Mouse (Mus musculus): ENCODE measurements at regions not wholly inside any gene's neighbourhood (a gene's known extent, or its start where the extent isn't known, plus 50 kb on each side); places are given as distances from the start of the nearest gene placed in this dataset.
"Not testable (repeated sequence)": the region's sequence is repeated elsewhere in the genome, so short reads cannot be mapped to it uniquely, and the experiment has no call there.

DNA sequence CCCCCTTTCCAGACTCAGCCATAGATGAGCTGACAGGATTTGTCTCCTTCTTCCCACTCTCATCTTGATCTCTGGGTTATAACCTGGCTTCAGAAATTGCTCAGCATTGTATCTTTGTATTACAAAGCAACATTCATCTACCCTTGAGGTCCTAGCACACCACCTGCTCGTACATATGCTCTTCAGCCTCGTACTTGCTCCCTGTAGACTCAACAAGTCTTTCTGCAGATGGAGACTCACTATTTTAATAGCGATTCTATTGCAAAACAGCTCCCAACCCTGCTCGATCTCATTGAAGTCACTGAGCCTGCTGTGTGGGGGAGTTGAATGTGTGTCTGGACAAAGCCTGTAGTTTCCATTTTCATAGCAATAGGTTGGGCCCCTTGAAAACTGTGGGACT is 535.2 kb upstream of the Auts2 start:
- no peak for DNase-seq

DNA sequence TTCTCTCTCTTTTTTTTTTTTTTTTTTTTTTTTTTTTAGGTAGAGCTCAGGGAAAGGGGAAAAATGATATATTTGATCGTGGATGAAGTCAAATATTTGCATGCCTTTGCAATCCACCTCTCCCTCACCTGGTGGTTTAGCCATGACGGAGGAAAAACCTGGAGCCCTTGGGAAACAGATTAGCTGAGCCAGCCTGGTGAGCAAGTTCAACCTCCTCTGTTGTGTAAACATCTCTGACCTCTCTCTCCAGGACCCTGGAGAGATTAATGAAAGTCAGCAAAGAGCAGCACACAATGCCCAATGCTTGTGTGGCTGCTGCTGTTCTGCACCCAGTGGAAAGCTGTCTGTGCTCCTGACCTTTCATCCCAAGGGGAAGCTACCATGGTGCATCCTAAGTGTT is 530.2 kb upstream of the Auts2 start:
- no peak for DNase-seq

DNA sequence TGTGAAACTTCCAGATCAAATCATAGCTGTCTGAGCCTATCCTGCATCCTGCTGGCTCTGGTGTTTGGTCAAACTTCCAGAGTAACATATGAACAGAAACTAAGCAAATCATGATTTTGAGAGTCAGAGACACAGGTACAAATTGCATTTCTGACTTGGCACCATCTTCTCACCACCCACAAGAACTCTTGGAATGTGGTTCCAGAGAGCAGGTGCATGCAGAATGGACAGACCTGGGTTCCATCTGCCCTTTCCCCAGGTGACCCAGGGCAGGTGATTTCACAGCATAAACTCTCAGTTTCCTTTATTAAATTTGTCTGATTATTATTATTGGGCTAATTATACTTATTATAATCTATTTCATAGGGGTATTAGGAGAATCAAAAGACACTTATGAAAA is 527.0 kb upstream of the Auts2 start:
- no peak for DNase-seq

DNA sequence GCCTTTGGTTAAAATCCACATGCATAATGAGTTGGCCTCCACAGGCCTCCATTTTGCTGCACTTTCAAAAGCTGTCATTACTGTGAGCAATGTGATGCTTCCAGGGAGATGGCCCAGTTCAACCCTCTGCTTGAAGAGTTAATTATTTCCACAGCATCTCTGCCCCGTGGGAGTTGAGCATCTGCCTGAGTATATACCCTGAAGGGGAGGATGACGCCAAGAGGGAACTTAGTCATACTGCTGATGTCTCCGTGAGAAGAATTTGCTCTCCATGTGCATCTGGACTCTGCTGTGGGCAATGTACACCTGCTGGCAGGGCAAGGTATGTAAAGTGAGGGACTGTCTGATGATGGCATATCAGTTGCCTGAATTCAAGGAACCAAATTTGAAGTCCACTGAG is 519.3 kb upstream of the Auts2 start:
- peak; percentile 15 for DNase-seq

DNA sequence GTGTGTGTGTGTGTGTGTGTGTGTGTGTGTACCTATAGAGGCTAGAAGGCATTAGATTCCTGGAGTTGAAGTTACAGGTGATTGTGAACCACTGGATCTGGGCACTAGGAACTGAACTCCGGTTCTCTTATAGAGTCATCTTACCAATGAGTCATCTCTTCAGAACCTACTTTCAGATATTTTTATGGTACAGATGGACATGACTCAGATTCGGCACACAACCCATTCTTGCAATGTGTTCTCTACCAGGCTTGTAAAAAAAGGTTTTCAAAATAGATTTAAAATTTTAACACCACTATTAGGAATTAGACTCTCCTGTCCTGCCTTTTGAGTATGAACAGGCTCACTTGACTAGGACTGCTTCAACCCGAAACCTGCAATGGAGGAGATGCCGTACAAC is 504.3 kb upstream of the Auts2 start:
- no peak for DNase-seq

DNA sequence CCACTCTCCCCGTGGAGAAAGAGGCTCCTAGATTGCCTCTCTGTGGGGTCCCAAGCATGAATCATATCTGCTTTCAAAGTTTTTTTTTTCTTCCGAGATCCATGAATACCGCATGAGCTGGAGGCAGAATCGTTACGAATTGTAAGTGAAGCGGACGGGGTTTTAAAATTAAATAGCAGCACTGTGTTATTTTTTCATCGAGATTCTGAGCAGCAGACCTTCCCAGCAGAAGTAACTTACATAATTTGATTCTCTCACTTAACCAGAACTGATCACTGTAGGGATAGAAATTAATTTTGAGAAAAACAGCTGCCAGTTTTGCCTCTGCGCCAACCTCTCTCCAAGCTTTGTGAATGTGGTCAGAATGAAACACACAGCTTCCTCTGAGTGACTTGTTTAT is 502.5 kb upstream of the Auts2 start:
- no peak for DNase-seq

DNA sequence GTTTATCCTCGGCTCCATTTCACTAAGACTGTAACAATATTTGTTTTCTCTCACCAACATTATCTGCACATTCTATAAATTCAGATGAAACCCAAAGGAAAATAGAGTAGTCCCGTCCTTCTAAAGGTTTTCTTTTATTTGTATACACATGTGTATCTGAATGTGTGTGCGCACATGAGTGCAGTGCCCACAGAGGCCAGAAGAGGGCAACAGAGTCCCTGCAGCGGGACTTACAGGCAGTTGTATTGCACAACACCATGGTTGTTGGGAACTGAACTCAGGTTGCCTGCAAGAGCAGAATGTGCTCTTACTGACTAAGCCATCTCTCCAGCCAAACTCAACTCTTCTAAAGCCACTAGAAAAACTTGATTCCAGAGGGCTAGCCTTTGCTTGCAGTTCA is 484.4 kb upstream of the Auts2 start:
- peak; percentile 50 for DNase-seq

DNA sequence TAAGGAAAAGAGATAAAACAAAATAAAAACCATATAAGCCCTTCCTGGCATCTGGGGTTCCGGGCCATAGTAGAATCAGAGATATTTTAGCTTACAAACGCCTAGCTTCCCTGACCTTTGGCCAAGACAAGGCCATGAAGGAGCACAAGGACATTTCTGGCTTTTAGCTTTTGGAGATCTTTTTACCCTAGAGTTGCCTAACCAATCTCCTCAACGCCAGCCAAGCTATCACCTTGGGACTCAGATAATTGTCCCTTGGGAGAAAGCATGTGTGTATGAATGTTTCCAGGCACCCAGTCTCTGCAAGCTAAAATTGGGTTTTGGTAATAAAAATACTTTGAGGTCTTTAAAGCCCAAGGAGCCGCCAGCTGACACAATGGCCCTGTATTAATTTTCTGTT is 482.0 kb upstream of the Auts2 start:
- DNase-seq: peak; percentile 70

DNA sequence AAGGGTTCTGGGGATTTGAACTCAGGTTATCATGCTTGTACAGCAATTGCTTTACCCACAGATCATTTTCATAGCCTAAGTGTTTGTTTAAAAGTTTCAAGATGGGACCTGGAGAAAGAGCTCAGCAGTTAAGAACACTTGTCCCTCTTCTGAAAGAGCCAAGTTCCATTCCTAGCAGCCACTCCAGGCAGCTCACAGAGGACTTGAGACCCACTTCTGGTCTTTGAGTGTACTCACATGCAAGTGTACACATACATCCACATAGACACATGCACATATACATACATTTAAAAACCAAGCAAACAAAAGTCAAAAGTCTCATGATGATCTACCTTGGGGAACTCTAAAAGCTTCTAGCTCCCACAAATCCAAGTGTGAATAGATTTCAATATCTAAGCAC is 477.7 kb upstream of the Auts2 start:
- DNase-seq: peak; percentile 60

DNA sequence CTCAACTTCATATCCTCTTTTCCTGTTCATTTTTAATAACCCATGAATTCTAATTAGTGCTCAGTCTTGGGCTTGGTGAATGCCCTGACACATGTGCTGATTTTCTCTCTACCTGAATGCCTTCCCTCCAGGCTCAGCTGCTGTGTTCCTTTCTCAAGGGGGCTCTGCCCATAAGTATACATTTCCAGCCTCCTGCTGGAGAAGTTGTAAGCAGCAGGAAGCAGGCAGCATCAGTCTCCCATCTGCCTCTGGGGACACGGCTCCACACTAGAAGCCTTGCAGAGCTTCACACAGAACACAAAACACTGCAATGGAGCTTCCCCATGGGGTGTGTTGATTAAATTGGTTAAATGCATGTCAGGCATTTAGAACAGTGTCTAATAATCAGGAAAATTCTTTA is 477.0 kb upstream of the Auts2 start:
- peak; percentile 58 for DNase-seq

DNA sequence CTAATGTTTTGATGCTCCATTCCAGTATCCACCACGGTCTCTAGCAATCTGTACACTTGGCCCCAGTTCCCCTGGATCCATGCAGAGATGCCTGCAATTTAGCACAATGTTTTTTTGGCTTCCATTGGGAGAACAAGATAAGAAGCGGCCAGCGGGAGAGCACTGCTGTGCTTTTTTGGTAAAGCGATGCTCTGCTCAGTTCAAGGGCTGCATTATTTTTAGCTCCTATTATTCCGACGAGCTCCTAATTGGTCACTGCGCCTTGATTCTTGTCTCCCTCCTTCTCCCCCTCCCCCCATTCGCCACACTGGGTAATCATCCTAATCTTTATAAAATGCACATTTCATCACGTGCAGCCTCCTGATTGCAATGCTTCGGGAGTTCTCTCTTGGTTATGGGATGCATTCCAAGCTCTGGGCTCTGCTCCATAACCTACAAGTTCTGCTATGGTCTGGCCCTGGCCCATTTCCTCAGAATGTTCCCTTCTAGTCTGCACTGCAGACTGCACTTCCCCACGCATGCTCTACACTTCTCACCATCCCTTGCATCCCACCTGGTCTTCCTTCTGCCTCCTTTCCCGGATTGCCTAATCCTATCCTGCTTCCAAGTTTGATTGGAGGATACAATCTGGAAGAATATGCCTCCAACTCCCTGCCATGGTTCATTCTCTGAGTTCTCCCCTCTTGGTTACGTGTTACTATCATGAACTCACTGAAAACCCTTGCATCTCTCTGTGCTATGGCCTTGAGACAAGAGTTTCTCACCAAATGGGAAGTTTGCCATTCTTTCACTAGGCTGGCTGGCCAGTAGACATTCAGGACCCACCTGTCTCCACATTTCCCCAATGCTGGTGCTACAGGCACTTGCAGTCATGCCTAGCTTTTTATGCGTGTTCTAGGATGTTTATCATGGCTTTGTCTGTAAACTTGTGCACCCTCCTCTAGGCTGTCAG is 467.8 kb upstream of the Auts2 start:
- DNase-seq: peak; percentile 98

DNA sequence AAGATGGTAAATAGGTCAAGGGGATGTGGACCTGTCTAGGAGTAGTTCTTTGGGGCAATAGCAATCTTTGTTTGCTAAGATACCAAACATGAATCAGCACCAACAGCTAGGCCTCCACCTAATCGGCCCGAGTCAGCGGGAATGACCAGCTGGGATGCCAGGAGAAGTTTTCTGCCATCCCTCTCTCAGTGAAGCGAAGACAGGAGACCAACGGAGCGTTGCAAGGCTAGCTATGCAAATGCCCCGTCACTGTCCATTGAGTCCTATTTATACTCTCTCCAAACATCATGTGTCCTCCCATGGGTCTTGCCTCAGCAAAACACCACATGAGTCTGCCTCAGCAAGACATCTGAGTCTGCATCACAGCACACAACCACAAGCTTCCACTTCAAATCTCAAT is 439.7 kb upstream of the Auts2 start:
- no peak for DNase-seq

DNA sequence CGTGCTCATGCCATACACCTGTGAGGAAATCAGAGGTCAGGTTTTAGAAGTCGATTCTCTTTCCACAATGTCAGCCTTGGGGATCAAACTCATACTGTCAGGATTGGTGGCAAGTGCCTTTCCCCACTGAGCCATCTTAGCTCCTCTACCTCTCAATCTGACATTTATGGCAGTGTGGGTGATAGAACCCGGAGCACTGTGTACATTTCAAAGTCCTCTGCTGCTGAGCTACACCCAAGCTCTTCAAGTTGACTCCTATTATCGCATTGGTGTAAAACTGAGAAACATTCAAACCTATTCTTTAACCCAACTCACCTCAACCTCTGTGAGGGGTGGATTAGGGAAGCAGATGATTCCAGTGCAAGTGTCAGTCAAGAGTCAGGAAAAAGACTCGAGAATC is 435.9 kb upstream of the Auts2 start:
- DNase-seq: no peak

DNA sequence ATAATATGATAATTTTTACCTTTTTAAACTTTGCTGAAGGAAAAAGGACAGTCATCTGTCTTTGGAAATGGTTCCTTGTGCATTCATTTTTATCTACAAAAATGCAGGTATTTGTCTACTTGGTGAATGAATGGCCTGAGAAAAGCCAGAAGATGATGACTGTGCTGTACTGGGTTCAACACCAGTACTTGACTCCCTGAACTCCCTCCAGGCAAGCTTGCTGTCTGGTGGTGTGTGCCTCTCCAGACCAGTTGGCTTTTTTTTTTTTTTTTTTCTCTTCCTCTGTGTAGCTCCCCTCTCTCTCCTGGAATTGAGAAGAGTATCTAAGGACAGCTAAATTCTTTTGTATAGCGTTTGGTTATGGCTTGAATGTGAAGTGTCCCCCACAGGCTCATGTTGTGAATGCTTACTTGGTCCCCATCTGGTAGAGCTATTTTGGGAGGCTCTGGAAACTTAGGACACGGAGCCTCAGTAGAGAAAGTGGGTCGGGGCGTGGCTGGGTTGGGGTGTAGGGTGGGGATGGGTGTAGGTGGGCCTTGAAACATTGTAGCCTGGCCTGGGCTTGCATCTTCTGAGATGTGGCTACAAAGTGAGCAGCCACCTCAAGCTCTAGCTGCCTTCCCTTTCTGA is 432.3 kb upstream of the Auts2 start:
- peak; percentile 57 for DNase-seq

DNA sequence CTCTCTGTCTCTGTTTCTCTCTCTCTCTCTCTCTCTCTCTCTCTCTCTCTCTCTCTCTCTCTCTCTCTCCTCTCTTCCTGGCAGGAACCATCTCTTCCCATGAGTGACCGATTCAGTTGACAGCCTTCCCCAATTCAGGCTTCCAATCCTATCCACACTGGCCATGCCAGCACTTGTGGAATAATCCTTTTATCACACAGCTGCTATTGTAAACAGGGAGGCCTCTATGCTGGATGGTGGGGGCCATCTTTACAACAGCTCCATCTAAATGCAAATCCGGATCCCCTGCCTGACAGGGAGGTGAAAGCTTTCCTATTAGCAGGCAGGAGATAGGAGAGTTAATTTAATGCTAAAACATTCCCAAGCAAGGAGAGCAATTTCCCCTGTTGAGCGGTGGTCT is 431.7 kb upstream of the Auts2 start:
- DNase-seq: peak; percentile 40

DNA sequence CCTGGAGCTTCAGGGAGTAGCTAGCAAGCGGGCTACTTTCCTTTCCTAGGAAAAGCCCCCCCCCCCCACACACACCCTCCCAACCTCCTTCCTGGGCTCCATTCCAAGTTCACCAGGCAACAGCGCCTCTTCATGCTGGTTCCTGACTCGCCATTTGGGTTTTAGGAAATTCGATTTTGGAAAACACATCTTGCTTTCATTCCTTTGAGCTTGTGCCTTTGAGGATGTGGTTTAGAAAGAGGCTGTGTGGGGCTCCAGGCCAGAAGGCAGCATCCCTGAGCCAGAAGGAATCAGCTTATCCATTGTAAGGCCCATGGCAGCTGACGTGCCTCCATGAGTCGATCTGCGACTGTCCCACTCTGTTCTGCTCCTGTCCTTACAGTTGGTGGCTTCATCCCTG is 427.9 kb upstream of the Auts2 start:
- DNase-seq: peak; percentile 70

DNA sequence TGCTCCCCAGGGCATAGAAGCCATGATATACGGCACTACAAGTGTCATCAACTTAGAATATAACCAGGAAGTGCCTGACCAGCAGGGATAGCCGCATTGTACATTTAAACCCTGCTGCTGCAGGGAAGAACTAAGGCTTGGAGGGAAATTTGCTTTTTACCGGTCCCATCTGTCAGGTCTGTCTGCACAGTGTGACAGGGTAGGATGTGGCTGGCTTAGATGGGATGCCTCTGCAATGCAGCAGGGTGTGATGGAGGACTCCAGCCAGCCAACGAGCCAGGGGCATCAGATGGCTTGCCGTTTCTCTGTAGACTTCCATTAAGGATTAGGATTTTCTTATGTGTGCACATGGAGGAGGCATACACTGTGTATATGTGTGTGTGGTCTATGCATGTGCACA is 426.2 kb upstream of the Auts2 start:
- peak; percentile 57 for DNase-seq

DNA sequence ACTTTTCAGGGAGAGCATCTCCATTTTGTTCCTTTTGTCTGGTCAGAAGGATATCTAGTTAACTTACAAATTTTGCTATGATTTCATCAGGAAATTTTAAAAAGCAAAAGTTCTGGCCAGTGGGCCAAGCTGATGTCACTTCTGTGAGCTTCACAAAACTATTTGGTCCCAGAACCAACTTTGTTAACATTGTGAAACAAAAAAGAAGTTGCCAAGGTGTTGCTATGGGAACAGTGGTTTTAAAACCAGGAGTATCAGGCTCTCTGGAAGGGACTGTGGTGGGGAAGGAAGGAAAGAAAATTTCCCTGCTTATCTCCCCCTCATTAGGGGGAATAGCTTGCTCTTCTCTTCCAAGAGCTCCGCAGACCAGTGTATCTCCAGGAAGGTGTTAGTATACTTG is 416.8 kb upstream of the Auts2 start:
- DNase-seq: no peak

DNA sequence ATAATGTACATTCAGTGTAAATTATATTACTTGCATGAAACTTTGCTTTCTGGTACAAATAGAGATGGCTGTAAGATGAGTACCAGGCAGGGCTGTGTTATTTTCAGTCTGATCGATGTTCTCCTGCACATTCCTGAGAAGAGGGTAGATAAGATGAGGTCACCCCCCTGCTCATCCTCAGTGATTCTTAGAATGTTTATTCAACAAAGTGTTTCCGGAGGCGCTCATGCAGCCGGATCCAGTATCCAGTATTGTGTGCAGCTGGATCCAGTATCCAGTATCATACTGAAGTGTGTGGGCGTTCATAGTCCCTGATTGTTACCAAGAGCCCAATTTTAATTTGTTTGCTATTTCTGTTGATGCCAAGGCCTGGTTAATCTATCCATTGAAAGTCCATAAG is 413.0 kb upstream of the Auts2 start:
- no peak for DNase-seq

DNA sequence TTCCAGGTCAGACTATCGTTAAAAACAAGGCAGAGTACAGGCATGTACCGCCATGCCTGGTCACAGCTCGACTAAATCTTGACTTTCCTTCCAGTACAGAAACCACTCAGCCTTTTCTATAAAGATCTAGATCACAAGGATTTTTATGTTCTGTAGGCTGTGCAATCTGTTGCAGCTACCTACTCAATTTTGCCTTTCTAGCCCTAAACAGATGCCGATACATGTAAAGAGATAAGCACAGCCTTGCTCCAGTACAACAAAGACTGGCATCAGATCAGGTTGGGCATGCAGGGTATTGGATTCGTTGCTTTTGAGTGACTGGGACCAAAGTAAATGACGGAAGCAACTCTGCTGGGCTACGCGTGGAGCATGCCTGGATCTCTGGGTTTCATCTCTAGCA is 411.9 kb upstream of the Auts2 start:
- DNase-seq: no peak

DNA sequence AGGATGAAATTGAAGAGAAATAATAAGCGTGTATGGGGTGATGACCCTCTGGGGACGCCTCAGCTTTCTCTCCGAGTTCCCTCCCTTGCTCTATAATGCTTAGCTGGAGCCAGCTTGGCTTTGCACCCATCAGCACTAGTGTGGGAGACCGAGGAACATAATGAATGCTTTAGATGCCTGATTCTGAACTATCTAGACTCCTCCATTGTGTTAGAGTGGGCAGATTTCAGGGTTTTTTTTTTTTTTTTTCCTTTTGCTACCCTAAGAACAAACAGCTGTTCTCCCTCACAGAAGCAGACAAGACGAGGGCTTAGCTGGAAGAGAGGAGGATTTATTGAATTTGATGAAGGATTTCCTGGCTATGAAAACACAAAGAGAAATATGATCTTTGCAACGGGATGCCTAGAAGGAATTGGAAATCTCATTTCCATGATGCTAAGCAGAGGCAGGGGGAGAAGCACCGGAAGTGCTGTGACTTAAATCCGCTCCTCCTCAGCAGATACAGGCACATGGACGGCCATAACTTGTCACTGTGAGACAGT is 390.4 kb upstream of the Auts2 start:
- no peak for DNase-seq

DNA sequence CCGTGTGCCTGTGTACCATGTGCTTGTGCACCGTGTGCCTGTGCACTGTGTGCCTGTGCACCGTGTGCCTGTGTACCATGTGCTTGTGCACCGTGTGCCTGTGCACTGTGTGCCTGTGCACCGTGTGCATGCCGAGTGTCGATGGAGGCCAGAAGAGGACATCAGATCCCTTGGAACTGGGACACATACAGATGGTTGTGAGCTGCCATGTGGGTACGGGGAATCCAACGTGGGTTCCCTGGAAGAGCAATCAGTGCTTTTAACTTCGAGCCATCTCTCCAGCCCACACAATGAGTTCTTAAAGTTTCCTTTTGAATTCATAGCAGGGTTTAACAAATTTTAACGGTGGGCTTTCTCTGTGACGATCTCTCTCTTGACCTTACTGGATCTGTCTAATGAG is 386.8 kb upstream of the Auts2 start:
- DNase-seq: not testable (repeated sequence)

DNA sequence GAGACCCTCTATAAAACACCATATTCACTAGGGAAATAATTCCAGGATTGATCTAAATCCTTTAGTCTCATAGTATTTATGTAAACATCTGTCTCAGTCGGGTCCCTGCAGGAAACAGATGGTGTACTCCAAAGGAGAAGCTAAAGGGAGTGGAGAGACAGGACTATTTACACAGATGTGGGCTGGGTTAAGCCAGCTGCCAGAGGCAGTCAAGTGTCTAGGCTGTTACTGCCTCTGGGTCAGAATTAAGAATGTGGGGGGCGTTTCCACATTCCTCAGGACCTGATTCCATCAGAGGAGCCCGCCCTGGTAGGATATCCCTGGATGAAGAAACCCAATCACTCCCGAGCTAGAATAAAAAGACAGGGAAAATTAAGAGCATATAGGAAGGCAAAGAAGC is 380.2 kb upstream of the Auts2 start:
- peak; percentile 44 for DNase-seq

DNA sequence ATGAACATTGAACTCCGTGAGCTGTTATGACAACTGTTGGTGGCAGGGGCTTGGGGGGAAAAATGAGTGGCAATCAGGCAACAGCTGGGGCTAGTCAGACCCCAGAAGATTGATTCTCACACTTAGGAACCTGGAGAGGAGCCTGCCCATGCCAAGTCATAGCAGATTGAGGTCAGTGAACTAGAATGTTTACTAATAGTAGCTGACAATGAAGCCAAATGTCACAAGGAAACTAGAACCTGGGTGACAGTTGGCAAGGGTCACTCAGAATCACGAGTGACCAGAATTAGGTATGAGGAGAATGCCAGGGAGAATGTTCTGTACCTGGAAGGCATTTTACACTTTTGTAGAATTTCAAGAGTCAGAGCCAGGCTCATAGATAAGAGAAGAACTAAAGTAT is 365.9 kb upstream of the Auts2 start:
- DNase-seq: peak; percentile 71
